Mouse (Mus musculus): ENCODE results near the gene Pex11b.

DNA sequence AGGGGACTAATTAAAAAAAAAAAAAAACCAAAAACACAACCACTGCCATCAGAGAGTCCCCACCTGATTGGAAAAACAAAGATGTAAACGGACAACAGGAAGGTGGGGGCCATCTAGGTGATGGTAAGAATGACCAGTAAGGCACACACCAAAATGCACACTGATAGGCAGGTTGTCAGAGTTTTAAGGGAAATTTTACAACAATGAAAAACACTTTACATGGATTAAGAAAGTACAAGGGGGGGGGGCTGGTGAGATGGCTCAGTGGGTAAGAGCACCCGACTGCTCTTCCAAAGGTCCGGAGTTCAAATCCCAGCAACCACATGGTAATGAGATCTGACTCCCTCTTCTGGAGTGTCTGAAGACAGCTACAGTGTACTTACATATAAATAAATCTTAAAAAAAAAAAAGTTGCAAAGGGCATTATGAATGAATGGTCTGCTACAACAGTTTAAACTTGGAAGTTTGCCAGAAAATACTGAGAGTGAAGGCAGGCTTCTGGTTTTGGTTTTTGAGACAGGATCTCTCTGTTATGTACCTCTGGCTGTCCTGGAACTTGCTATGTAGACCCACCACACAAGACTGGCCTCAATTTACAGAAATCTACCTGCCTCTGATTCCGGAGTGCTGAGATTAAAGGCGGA, 33.4 kb downstream of the Pex11b start:
- TF ChIP-seq CTCF (IDR thresholded peaks at IDR 0.05; ENCODE audit: borderline replicate concordance, control insufficient read depth, extremely low read depth, insufficient read depth, low read length, poor library complexity) (no peak), POLR2A (IDR thresholded peaks at IDR 0.05; ENCODE audit: control insufficient read depth, extremely low read depth, insufficient read depth, low read length, poor library complexity) (no peak)

All from thymus, adult 2 months (tissue).